Mouse (Mus musculus): ENCODE measurements around the gene Olfr1116. TPM values are rescaled to one million over a fixed set of nuclear protein-coding genes. Genes with fewer than 3 reads are reported as not detected.

Olfr1116 gene
- total and polyA plus RNA-seq, 3 experiments = not detected

- in situ Hi-C loops (cut with MboI; ENCODE audit: low pct_ligation_motif_present, low pct_unique_long_range_greater_than_20kb, low sequenced_read_pairs) = no loop called here
- Histone ChIP-seq H3K4me1 (ENCODE audit: control insufficient read depth in 1 of 2, insufficient read depth in 2 of 2) (no peaks in the 10 kb centered on the region), H3K27ac (ENCODE audit: insufficient read depth, low read depth) (no peak within 1 kb of the TSS), H3K9ac (ENCODE audit: insufficient read depth, low read depth) (no peak within 1 kb of the TSS), H3K36me3 (replicated peaks in 1 of 2; ENCODE audit: control insufficient read depth in 1 of 2, insufficient read depth in 1 of 2, low read length in 1 of 2) (no peaks in the 10 kb centered on the region), H3K4me2 (ENCODE audit: insufficient read depth, low read depth, poor library complexity, severe bottlenecking) (no peak within 1 kb of the TSS), H3K27me3 (replicated peaks) (no peaks in the 10 kb centered on the region), H3K4me3 (replicated peaks in 1 of 3; ENCODE audit: low read depth in 2 of 3, low read length in 2 of 3, poor library complexity in 1 of 3) (no peak within 1 kb of the TSS), H3K79me2 (replicated peaks; ENCODE audit: control insufficient read depth, extremely low read depth, insufficient read depth, poor library complexity, severe bottlenecking) (no peaks in the 10 kb centered on the region), H3K9me3 (replicated peaks; ENCODE audit: low read length) (peaks cover 11% of the 10 kb centered on the region)
- DNase-seq (ENCODE audit: extremely low read depth) = no peak
- dilution Hi-C loops (cut with MboI; ENCODE audit: extremely low pct_ligation_motif_present, extremely low pct_unique_long_range_greater_than_20kb, low sequenced_read_pairs) = no loop called here
- no peak for TF ChIP-seq MYC (IDR thresholded peaks at IDR 0.05; ENCODE audit: low read depth, low read length)
- no peak for TF ChIP-seq SIN3A (IDR thresholded peaks at IDR 0.05; ENCODE audit: low read length)
- TF ChIP-seq MXI1 (IDR thresholded peaks at IDR 0.05; ENCODE audit: low read depth, low read length) = no peak
- TF ChIP-seq ZKSCAN1 (IDR thresholded peaks at IDR 0.05; ENCODE audit: borderline replicate concordance, low read depth, low read length) = no peak
- no peak for TF ChIP-seq MEF2A (IDR thresholded peaks at IDR 0.05; ENCODE audit: borderline replicate concordance, low read depth, low read length)
- no peak for TF ChIP-seq RAD21 (IDR thresholded peaks at IDR 0.05; ENCODE audit: low read depth, low read length)
- no peak for TF ChIP-seq TCF12 (IDR thresholded peaks at IDR 0.05; ENCODE audit: low read depth, low read length)
- TF ChIP-seq ETS1 (conservative IDR thresholded peaks at IDR 0.05; ENCODE audit: low read depth, low read length) = no peak
- no peak for TF ChIP-seq HCFC1 (IDR thresholded peaks at IDR 0.05; ENCODE audit: low read depth, low read length)
- no peak for TF ChIP-seq MAX (IDR thresholded peaks at IDR 0.05; ENCODE audit: low read length)
- TF ChIP-seq JUN (IDR thresholded peaks at IDR 0.05; ENCODE audit: insufficient read depth, low read depth, low read length) = no peak
- no peak for TF ChIP-seq IRF4 (IDR thresholded peaks at IDR 0.05; ENCODE audit: low read depth, low read length)
- no peak for TF ChIP-seq E2F4 (IDR thresholded peaks at IDR 0.05; ENCODE audit: insufficient replicate concordance, low read depth, low read length)
- TF ChIP-seq USF1 (IDR thresholded peaks at IDR 0.05; ENCODE audit: low read depth, low read length) = no peak
- TF ChIP-seq POLR2AphosphoS2 (IDR thresholded peaks at IDR 0.05; ENCODE audit: low read depth, low read length) = no peak
These were observed 39.9 kb downstream of the Olfr1116 start, which contains the start of gene Olfr1118 for GRCm38 (mm10) chr2:87307281-87307680. Gene Olfr1118, plus strand, starts transcription at chr2:87307581.

Other genes with a start within 250 kb of the Olfr1116 start
- gene Olfr1104, start 240.5 kb upstream of the Olfr1116 start, total RNA-seq (2012; rRNA removed) = not detected in 2 replicates
- not detected in 2 replicates for gene Olfr1104, start 240.5 kb upstream of the Olfr1116 start, total RNA-seq (2014; rRNA removed)
- not detected in 2 replicates for gene Olfr1104, start 240.5 kb upstream of the Olfr1116 start, polyA plus RNA-seq (2012; ENCODE audit: insufficient read length, low read depth)
- not detected in 2 replicates for gene Olfr1105, start 231.0 kb upstream of the Olfr1116 start, total RNA-seq (2012; rRNA removed)
- not detected in 2 replicates for gene Olfr1105, start 231.0 kb upstream of the Olfr1116 start, total RNA-seq (2014; rRNA removed)
- not detected in 2 replicates for gene Olfr1105, start 231.0 kb upstream of the Olfr1116 start, polyA plus RNA-seq (2012; ENCODE audit: insufficient read length, low read depth)
- not detected in 2 replicates for gene Olfr1106, start 215.3 kb upstream of the Olfr1116 start, total RNA-seq (2012; rRNA removed)
- gene Olfr1106, start 215.3 kb upstream of the Olfr1116 start, total RNA-seq (2014; rRNA removed) = not detected in 2 replicates
- gene Olfr1106, start 215.3 kb upstream of the Olfr1116 start, polyA plus RNA-seq (2012; ENCODE audit: insufficient read length, low read depth) = not detected in 2 replicates
- gene Olfr1107, start 191.7 kb upstream of the Olfr1116 start, total RNA-seq (2012; rRNA removed) = not detected in 2 replicates
- not detected in 2 replicates for gene Olfr1107, start 191.7 kb upstream of the Olfr1116 start, total RNA-seq (2014; rRNA removed)
- gene Olfr1107, start 191.7 kb upstream of the Olfr1116 start, polyA plus RNA-seq (2012; ENCODE audit: insufficient read length, low read depth) = not detected in 2 replicates
- gene Olfr1109, start 171.5 kb upstream of the Olfr1116 start, total RNA-seq (2012; rRNA removed) = not detected in 2 replicates
- gene Olfr1109, start 171.5 kb upstream of the Olfr1116 start, total RNA-seq (2014; rRNA removed) = not detected in 2 replicates
- not detected in 2 replicates for gene Olfr1109, start 171.5 kb upstream of the Olfr1116 start, polyA plus RNA-seq (2012; ENCODE audit: insufficient read length, low read depth)
- gene Olfr259, start 153.0 kb upstream of the Olfr1116 start, total RNA-seq (2012; rRNA removed) = not detected in 2 replicates
- gene Olfr259, start 153.0 kb upstream of the Olfr1116 start, total RNA-seq (2014; rRNA removed) = not detected in 2 replicates
- not detected in 2 replicates for gene Olfr259, start 153.0 kb upstream of the Olfr1116 start, polyA plus RNA-seq (2012; ENCODE audit: insufficient read length, low read depth)
- not detected in 2 replicates for gene Olfr1110, start 127.2 kb upstream of the Olfr1116 start, total RNA-seq (2012; rRNA removed)
- not detected in 2 replicates for gene Olfr1110, start 127.2 kb upstream of the Olfr1116 start, total RNA-seq (2014; rRNA removed)
- gene Olfr1110, start 127.2 kb upstream of the Olfr1116 start, polyA plus RNA-seq (2012; ENCODE audit: insufficient read length, low read depth) = not detected in 2 replicates
- not detected in 2 replicates for gene Olfr1111, start 114.9 kb upstream of the Olfr1116 start, total RNA-seq (2012; rRNA removed)
- not detected in 2 replicates for gene Olfr1111, start 114.9 kb upstream of the Olfr1116 start, total RNA-seq (2014; rRNA removed)
- gene Olfr1111, start 114.9 kb upstream of the Olfr1116 start, polyA plus RNA-seq (2012; ENCODE audit: insufficient read length, low read depth) = not detected in 2 replicates
- gene Olfr1112, start 79.7 kb upstream of the Olfr1116 start, total RNA-seq (2012; rRNA removed) = not detected in 2 replicates
- gene Olfr1112, start 79.7 kb upstream of the Olfr1116 start, total RNA-seq (2014; rRNA removed) = not detected in 2 replicates
- gene Olfr1112, start 79.7 kb upstream of the Olfr1116 start, polyA plus RNA-seq (2012; ENCODE audit: insufficient read length, low read depth) = not detected in 2 replicates
- gene Olfr1113, start 58.6 kb upstream of the Olfr1116 start, total RNA-seq (2012; rRNA removed) = not detected in 2 replicates
- not detected in 2 replicates for gene Olfr1113, start 58.6 kb upstream of the Olfr1116 start, total RNA-seq (2014; rRNA removed)
- gene Olfr1113, start 58.6 kb upstream of the Olfr1116 start, polyA plus RNA-seq (2012; ENCODE audit: insufficient read length, low read depth) = not detected in 2 replicates
- gene Olfr1115, start 19.5 kb upstream of the Olfr1116 start, total RNA-seq (2012; rRNA removed) = not detected in 2 replicates
- not detected in 2 replicates for gene Olfr1115, start 19.5 kb upstream of the Olfr1116 start, total RNA-seq (2014; rRNA removed)
- not detected in 2 replicates for gene Olfr1115, start 19.5 kb upstream of the Olfr1116 start, polyA plus RNA-seq (2012; ENCODE audit: insufficient read length, low read depth)
- gene Olfr1118, start 40.0 kb downstream of the Olfr1116 start, total RNA-seq (2012; rRNA removed) = not detected in 2 replicates
- not detected in 2 replicates for gene Olfr1118, start 40.0 kb downstream of the Olfr1116 start, total RNA-seq (2014; rRNA removed)
- not detected in 2 replicates for gene Olfr1118, start 40.0 kb downstream of the Olfr1116 start, polyA plus RNA-seq (2012; ENCODE audit: insufficient read length, low read depth)
- not detected in 2 replicates for gene Olfr1120, start 87.3 kb downstream of the Olfr1116 start, total RNA-seq (2012; rRNA removed)
- gene Olfr1120, start 87.3 kb downstream of the Olfr1116 start, total RNA-seq (2014; rRNA removed) = not detected in 2 replicates
- not detected in 2 replicates for gene Olfr1120, start 87.3 kb downstream of the Olfr1116 start, polyA plus RNA-seq (2012; ENCODE audit: insufficient read length, low read depth)
- not detected in 2 replicates for gene Olfr1121, start 102.4 kb downstream of the Olfr1116 start, total RNA-seq (2012; rRNA removed)
- not detected in 2 replicates for gene Olfr1121, start 102.4 kb downstream of the Olfr1116 start, total RNA-seq (2014; rRNA removed)
- not detected in 2 replicates for gene Olfr1121, start 102.4 kb downstream of the Olfr1116 start, polyA plus RNA-seq (2012; ENCODE audit: insufficient read length, low read depth)
- not detected in 2 replicates for gene Olfr1122, start 118.3 kb downstream of the Olfr1116 start, total RNA-seq (2012; rRNA removed)
- gene Olfr1122, start 118.3 kb downstream of the Olfr1116 start, total RNA-seq (2014; rRNA removed) = not detected in 2 replicates
- not detected in 2 replicates for gene Olfr1122, start 118.3 kb downstream of the Olfr1116 start, polyA plus RNA-seq (2012; ENCODE audit: insufficient read length, low read depth)
- gene Olfr1123, start 149.1 kb downstream of the Olfr1116 start, total RNA-seq (2012; rRNA removed) = not detected in 2 replicates
- gene Olfr1123, start 149.1 kb downstream of the Olfr1116 start, total RNA-seq (2014; rRNA removed) = not detected in 2 replicates
- not detected in 2 replicates for gene Olfr1123, start 149.1 kb downstream of the Olfr1116 start, polyA plus RNA-seq (2012; ENCODE audit: insufficient read length, low read depth)
- gene Olfr1124, start 162.7 kb downstream of the Olfr1116 start, total RNA-seq (2012; rRNA removed) = not detected in 2 replicates
- gene Olfr1124, start 162.7 kb downstream of the Olfr1116 start, total RNA-seq (2014; rRNA removed) = not detected in 2 replicates
- not detected in 2 replicates for gene Olfr1124, start 162.7 kb downstream of the Olfr1116 start, polyA plus RNA-seq (2012; ENCODE audit: insufficient read length, low read depth)
- not detected in 2 replicates for gene Olfr1126, start 186.4 kb downstream of the Olfr1116 start, total RNA-seq (2012; rRNA removed)
- not detected in 2 replicates for gene Olfr1126, start 186.4 kb downstream of the Olfr1116 start, total RNA-seq (2014; rRNA removed)
- gene Olfr1126, start 186.4 kb downstream of the Olfr1116 start, polyA plus RNA-seq (2012; ENCODE audit: insufficient read length, low read depth) = not detected in 2 replicates
- not detected in 2 replicates for gene Pramel7, start 229.6 kb downstream of the Olfr1116 start, total RNA-seq (2012; rRNA removed)
- gene Pramel7, start 229.6 kb downstream of the Olfr1116 start, total RNA-seq (2014; rRNA removed) = not detected in 2 replicates
- gene Pramel7, start 229.6 kb downstream of the Olfr1116 start, polyA plus RNA-seq (2012; ENCODE audit: insufficient read length, low read depth) = not detected in 2 replicates
- gene Pramel6, start 239.0 kb downstream of the Olfr1116 start, total RNA-seq (2012; rRNA removed) = not detected in 2 replicates
- not detected in 2 replicates for gene Pramel6, start 239.0 kb downstream of the Olfr1116 start, total RNA-seq (2014; rRNA removed)
- gene Pramel6, start 239.0 kb downstream of the Olfr1116 start, polyA plus RNA-seq (2012; ENCODE audit: insufficient read length, low read depth) = not detected in 2 replicates

All from CH12.LX (cell line).